Mouse (Mus musculus): ENCODE results near the gene Slc16a7.

Gene Slc16a7

DNA sequence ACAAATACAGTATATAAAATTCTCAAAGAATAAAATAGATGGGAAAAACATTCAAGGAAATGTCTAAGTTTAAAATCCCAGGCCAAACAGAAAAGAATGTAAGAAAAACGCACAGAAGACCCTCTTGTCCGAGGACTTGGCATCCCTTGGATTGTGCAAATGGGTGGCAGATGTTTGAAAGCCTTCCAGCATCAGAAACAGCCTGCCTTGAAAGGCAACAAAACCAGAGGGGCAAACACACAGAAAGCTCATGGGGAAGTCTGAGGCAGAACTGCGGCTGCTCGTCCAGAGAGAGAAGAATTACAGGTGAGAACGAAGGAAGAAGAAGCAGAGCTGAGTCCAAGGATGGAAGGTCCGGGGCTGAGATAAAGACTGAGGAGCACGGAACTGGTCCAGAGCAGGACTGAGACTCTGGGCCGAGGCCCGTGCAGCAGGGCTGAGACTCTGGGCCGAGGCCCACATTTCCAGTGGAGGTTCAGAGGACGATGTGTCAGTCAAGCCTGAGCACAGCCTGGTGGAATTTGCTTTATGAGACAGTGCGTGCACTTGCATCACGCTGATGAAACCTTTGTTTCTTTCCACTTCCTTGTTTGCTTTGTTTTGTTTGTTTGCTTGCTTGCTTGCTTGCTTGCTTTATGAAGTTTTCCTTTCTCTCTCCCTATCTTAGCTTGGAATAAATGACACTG lies 65.0 kb downstream of the Slc16a7 start:
- no peak for DNase-seq (ENCODE audit: low spot score)

DNA sequence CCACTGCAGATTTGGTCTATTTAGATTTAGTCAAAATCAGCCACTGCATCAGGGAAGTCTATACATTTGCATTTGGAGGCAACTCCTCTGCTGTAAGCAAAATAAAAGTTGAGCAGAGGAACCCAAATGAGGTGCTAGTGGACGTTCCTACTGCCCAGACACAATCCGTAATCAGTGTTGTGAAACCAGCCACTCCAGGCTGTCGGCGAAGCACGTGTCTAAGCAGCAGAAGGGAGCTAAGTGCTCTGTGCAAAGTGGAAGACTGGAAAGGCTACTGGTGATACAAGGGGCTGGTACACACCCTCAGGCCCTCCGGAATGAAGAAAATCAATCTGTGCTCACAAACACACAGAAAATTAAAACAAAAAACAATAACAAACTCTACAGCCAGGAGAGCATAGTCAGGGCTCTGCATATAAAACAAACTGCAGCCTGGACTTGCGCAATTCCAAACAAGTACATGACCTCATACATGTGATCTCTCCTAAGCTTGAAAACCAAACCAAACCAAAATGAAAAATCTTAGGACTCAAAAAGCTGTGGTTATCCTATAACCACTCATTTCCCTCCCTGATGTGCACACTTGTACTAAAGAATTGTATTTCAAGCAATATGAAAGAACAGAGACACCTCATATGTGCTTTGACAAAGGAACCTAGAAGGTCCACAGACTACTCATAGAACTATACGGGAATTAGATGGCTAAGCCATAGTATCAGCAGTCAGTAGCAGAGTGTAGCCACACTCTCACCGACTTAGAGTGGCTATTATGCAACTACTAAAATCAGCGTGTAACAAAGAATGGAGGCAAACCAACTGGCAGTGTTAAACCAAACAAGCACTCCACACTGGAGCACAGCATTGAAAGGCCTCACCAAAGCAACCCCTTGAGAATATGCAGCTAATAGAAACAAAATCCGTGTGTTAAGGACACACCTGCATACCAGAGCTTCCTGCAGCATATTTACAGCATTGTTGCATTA lies 67.5 kb downstream of the Slc16a7 start:
- DNase-seq (ENCODE audit: low spot score): no peak

DNA sequence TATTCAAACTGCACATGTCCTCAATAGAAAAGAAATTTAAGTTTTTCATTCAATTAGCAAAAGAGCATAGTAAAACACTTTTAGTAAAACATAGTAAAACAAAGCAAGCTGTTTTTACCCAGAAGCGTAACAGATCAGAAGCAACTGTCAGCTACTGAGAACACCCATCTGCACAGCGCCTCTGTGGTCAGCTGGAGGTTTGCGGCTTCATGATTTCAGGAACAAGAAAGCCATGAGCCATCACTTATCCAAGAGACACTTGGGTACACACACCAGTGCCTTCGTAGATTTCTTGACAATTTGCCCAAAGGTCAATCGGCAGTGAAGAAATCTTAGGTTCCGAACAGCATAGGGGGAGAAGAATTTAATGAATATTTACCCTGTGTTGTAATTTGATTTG lies 71.9 kb downstream of the Slc16a7 start:
- no peak for DNase-seq (ENCODE audit: low spot score)

DNA sequence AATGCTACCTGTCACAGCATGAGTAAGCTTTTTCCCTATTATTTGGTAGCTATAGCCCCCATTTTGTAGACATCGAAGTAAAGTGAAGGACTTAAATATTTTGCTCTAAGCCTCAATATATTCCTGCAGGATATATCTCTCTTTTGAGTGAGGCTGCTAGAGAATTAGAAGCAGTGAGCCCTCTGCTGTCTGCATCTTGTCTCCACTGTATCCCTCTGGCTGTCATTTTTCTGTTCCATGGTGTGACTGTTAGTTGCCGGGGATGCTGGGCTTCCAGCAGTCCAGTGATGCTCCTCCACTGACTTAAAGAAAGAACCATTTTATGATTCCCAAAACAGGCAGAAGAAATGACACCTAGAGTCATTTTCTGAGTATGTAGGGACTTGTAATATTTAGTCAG lies 78.4 kb downstream of the Slc16a7 start:
- no peak for DNase-seq (ENCODE audit: low spot score)

DNA sequence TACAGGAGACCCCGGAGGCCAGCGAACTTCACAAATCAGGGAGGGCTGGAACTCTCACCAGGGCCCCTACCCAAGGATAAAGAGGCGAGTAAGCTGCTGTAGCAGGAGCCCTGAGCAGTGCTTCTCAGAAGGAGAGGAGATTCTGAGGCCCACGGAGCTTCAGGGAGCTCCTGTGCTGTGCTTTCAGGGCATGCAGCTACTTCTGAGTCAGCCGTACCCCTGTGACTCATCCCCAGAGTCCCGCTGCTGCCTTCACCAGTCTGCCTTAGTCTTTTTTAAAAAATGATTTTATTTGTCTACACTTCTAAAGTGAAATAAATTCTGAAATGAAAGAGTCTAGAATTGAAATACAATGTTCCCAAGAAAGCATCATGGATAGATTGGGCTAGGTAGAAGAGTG lies 91.2 kb downstream of the Slc16a7 start:
- DNase-seq (ENCODE audit: low spot score): no peak

DNA sequence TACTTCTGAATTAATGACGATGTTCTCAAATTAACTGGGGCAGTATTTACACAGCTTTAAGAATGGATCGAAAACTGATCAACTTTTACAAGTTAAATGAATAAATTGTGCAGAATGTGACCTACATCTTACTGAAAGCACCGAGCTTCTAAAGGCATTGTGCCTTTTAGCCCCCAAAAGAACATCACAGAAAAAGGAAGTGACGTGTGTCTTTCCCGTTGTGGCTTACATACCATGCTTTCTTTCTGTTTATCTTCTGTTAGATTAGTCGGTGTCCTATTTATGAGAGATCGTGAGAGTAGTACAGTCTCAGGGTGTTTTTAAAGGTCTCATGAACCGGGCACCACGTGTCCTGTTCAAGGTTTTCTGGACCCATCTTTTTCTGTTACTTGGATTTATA lies 98.9 kb downstream of the Slc16a7 start:
- no peak for DNase-seq (ENCODE audit: low spot score)

DNA sequence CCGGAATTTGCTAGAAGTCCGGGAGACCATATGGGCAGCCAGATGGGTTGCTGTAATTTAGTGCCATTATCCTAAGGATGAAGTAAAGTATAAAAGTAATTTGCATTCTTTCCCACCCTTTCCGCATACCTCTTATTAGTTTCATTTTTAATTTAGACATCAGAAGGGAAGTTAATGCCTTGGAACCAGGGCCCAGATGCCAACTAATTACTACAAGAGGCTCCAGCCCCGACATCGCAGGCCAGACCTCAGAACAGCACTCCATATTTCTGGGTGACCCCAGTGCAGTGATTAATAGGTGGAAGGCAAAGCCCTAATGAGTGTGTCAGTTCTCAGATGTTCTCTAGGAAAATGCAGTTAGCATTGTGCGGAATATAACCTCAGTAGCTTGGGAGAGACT lies 100.7 kb downstream of the Slc16a7 start:
- DNase-seq (ENCODE audit: low spot score): no peak

DNA sequence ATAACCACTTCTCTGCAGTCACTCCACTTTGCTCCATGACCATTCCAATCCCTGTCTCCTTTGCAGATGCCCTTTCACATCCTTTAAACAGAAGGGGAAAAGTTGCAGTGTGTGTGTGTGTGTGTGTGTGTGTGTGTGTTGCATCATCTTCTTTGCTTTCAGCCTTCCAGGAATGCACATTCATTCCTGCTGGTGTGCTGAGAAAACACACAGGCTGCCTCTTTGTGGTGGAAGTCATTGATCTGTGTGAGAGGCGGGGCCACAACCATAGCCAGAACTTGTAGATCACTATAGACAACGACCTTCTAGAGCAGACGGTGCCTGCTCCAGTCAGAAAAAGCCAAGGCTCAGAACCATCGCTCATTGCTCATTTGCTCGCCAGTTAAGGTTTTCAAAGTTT lies 103.9 kb downstream of the Slc16a7 start:
- no peak for DNase-seq (ENCODE audit: low spot score)

DNA sequence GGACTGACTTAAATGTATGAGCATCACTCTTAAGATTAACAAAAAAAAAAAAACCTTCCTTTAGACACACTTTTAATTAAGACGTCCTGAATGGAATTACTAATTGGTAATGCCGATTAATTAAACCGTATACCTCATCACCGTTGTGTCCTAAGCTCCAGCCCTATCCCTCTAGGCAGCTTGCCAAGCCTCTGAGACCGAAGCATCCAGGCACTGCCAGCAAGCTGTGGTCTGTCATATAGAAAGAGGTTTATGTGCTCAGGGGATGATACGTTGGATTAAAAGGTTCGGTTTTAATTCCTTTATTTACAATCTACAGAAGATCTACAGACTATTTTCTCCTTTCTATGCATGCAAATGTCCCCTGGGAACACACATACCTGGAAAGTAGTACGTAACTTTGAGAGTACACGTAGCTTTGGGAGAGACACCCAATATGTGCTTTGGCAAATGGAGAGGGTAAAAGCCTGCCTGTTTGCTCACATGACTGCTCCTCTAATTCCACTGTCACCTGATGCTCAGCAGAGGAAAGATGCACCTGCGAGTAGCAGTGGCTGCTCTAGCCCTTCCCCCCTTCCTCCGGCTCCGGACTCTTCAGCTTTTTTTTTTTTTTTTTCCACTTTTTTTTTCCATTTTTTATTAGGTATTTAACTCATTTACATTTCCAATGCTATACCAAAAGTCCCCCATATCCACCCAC lies 114.0 kb downstream of the Slc16a7 start:
- DNase-seq (ENCODE audit: low spot score): no peak

DNA sequence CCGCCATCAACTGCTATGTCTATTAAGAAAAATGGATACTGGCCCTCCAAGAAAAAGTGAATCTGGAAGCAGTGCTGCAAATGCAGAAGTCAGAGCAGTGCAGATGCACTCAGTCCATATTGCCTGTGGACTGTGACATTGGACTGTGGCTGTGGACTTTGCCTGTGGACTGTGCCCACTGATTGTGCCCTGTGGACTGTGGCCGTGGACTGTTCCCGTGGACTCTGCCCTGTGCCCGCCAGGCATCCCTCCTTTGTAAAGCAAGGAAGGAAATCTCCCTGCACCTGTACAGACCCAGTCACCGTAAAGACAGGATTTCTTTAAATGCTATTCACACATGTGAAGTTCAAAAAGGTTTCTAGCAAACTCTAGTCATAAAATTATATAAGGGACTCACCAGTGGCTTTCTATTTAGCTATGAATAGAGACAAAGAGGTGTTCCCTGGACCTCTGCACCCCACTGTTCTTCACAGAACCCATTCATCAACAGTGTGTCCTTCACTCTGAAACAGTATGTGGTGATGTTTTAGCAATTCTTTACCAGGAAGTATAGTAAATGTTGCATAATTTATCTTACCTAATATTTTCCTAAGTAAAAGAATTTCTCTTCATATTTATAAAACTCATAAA lies 114.6 kb downstream of the Slc16a7 start:
- no peak for DNase-seq (ENCODE audit: low spot score)

DNA sequence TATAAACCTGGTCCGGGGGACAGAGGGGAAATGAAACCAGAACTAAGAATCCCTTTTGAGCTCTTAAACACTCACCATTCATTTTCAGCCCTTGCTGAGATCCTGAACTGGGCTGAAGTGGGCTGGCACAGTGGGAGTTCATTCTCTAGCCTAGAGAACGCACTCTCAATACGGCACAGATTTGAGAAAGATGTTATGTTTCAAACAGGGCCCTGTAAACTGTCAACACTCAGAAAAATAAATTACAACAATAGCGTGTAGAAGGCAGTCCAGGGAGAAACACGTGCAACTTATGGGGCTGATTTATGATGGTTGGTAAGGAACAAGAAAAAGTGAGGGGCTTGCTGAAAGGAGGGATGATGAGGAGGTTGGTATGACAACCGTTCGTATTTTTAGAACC lies 115.5 kb downstream of the Slc16a7 start:
- DNase-seq (ENCODE audit: low spot score): no peak

DNA sequence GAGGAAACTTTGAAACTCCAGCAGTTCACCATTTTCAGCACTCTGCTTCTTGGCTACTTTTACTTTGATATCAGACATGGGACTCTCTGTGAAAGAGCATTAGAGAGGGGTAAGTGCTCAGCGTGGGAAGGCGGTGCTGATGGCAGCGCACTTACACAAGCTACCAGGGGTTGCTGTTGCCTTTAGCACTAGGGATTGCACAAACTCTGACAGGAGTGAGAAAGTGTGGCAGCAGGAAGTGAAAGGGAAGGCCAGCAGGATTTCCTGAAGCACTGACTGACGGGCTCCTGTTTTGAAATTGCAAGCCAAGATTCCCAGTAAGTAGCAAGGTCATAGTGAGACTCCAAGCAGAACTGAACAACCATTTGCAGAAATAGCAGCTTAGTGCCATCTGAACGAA lies 117.8 kb downstream of the Slc16a7 start:
- DNase-seq (ENCODE audit: low spot score): no peak

DNA sequence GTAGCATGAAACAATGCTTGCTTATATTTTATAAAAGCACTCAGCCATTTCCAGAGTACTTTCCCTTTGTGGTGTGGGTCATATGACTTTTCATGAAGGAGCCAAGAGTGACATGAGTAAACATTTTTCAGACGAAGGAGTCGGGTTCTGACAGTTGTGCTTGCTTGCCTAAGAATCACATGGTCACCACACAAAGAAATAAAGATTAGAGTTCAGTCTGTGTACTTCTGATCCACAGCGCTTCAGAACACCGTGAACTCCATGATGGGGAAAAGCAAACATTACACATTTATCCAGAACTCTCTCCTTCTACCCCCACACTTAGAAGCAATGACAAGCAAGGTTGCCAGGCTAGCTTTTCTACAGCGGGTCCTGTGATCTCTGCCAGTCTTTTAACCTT lies 119.0 kb downstream of the Slc16a7 start:
- DNase-seq (ENCODE audit: low spot score): no peak

DNA sequence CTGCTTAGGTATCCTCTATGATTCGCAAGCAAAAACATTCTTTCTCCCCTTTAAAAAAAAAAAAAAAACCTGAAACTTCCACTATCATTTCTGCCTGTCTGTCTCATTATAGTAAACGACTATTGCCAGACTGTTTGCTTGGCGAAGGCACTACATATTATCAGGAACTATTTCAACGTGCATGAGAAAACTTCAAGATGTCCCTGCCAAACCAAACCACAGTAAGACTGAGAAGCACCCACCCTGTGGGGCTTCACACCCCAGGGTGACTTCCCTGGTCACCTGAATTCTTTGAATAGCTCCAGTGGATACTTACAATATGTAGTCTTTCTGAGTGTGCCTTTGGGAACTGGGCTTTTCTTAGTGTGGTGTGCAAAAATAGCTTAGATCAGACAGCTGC lies 122.9 kb downstream of the Slc16a7 start:
- no peak for DNase-seq (ENCODE audit: low spot score)

DNA sequence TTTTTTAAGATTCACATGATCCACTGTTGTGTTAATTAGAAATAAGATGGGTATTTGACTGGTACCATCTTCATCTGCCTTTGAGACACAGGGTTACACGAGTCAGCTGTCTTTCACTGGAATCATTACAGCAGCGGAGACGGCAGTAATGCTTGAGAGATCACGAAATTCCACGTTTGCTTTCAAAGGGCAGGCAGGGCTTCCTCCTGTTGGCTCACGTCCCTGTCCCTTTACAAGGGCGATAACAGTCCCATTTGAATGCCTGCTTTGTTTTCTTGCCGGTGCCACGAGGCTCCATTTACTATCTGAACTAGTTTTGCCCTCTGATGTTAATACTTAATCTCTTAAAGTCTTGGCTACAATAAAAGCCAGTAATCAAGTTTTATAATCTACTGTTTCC lies 123.4 kb downstream of the Slc16a7 start:
- DNase-seq (ENCODE audit: low spot score): no peak

DNA sequence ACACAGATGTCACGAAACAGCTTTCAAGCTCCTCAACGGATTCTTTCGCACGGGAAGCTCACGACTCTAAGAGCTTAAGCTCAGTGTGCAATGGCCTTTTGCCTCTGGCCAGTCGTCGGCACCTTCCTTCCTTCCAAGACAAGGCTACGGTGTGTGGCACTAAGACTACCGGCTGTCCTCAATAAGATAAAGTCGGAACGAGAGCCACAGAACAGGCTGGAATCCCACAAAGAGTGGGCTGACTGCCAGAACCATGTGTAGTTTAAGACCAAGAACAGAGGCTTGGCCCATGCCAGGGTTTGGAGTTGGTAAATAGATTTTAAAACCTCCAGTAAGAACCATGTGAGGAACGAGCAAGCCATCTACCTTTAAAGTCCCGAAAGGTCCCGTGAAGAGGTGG lies 123.8 kb downstream of the Slc16a7 start:
- DNase-seq (ENCODE audit: low spot score): peak; percentile 12

DNA sequence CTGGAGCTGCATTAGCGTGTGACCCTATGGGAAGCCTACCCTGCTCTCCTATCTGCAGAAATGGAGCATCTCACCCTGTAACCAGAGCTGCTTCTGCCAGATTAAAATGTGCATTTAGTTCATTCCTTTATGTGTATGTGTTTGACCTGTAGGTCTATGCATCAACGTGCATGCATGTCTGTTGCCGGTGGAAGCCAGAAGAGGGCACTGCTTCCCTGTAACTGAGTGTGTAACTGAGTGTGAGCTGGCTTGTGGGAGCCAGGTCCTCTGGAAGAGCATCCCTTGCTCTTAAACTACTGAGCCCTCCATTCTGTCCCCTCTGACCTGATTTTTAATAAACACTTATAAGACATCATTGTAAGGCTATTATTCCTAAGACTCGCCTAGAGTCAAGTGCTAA lies 124.3 kb downstream of the Slc16a7 start:
- peak; percentile 55 for DNase-seq (ENCODE audit: low spot score)

DNA sequence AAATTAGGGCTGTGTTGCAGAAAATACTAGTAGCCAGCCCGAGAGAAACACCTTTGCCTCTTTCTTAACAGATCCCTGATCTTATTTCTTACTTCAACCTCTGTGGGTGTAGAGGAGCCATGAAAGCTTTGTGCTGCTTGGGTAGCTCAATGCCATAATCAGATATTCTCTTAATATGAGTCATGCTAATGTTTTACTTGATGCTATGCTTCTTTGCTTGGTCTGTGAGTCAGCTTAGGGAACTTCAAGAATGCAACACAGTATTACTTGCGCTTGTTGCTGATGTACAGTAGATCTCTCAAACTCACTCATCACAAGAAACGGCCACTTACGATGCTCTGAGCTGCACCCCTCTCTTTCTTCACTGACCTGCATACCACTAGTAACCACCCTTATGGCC lies 133.4 kb downstream of the Slc16a7 start:
- DNase-seq (ENCODE audit: low spot score): no peak

DNA sequence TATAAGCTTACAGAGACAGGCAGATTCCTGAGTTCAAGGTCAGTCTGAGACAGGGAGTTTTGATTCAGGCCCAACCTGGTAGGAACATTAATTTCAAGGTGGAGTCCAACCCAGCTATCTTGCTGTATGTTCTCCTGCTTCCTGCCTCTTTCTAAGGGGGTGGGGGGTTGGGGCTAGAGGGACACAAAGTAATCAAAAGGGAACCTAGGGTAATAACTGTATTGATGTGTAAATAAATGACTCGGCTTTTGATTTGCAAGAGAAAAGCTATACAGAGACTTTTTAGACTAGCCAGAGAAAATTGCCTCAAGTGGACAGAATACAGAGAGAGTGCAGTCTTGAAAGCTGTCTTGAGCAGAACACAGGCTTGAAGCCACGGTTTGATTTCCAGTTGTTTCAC lies 174.7 kb downstream of the Slc16a7 start:
- DNase-seq (ENCODE audit: low spot score): no peak

DNA sequence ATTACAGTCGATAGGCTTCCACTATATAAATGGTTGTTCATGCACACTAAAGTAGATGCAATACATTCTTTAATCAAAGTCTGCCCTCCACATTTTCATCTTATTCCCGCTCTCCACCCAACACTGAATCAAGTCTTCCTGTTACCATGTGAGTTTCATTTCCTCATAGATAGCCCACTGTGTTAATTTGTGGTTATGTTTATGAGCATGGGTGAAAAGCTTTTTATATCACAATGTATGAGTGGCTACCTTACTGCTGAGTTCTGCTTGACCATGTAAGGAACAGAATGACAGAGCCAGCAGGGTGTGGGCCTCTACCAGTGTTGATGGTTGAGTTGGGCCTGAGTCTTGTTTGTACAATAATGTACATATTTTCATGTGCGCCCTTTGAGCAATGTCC lies 175.5 kb downstream of the Slc16a7 start:
- DNase-seq (ENCODE audit: low spot score): no peak

DNA sequence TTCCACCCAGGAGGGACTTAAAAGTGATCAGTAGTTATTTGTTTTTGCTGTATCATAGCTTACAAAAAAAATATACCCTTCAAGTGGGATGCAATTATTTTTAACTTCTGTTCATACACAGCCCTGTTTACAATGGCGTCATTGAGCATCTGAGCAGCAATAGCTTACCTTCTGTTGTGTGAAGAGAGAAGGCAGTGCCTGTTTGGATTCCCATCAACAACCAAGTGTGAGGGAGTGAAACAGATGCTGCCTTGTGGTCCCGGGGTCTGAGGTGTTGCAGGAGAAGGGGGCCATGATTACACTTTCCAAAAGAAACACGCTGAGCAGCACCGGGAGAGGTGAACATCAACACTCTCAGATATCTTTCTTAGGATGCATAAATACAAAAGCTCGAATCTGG lies 201.7 kb downstream of the Slc16a7 start:
- no peak for DNase-seq (ENCODE audit: low spot score)

DNA sequence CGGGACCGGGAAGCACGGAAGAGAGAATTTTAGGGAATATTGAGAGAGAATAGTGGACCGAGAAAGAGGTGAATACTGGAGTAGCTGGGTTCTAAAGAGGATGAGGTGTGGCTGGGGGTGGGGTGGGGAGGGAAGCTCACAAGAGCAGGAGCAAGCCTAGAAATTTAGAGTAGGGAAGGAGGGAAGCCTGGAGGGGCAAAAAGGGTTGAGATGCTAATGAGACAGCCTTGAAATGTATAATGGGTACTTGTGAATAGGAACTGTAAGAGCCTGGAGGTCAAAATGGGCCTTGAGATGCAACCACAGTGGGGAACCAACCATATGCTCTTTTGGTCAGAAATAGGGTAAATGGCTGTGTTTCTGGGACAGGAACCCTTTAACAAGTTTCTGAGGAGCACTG lies 203.9 kb downstream of the Slc16a7 start:
- no peak for DNase-seq (ENCODE audit: low spot score)
